Mouse (Mus musculus): Measurements from ENCODE around the gene Defa2. TPM values are rescaled to one million over a fixed set of nuclear protein-coding genes. Genes with fewer than 3 reads are reported as not detected.
"Not testable (repeated sequence)": the region's sequence is repeated elsewhere in the genome, so short reads cannot be mapped to it uniquely, and the experiment has no call there.

Defa2 gene
- not detected in 2 replicates for polyA plus RNA-seq (2012; ENCODE audit: insufficient read depth, insufficient read length, missing spikeins)

- not testable (repeated sequence) for H3K4me3 ChIP-seq (ENCODE audit: insufficient read depth, low read depth, low read length); H3K27ac ChIP-seq (replicated peaks; ENCODE audit: low read depth, low read length); H3K4me1 ChIP-seq (ENCODE audit: control insufficient read depth, insufficient read depth, insufficient read length, low read length)
These were observed at the start of gene Defa2 for GRCm38 (mm10) chr8:21378215-21378614. Gene Defa2 (plus strand): TSS chr8:21378515.

GRCm38 (mm10) chr8:21391511-21391910 lies 13.2 kb downstream of the Defa2 start, which contains the start of gene Defa33:
Gene Defa33 (plus strand): TSS chr8:21391811.
- not testable (repeated sequence) for H3K4me1 ChIP-seq (ENCODE audit: control insufficient read depth, insufficient read depth, insufficient read length, low read length); H3K27ac ChIP-seq (replicated peaks; ENCODE audit: low read depth, low read length); H3K4me3 ChIP-seq (ENCODE audit: insufficient read depth, low read depth, low read length)

DNA sequence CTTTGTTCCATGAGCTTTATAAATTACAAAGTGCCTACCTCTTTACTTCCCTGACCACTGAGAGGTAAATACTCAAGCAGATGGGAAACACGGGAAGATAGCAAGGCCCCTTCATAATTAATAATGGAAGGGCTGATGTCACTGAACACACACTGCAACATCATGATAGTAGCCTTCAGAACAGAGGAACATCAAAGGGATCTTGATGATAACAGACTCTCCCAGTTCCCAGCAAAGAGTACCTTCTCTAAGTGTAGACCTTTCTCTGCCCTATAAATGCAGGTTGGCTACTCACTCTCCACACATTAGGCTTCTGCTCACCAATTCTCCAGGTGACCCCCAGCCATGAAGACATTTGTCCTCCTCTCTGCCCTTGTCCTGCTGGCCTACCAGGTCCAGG lies 48.8 kb downstream of the Defa2 start, which contains the start of gene Defa36:
Defa36 (plus strand) TSS at position 301 of the 400 bp plus-strand sequence.
- H3K4me1 ChIP-seq (ENCODE audit: control insufficient read depth, insufficient read depth, insufficient read length, low read length): not testable (repeated sequence)

More for the DNA sequence above, 48.8 kb downstream of the Defa2 start, which contains the start of gene Defa36:
- H3K27ac ChIP-seq (replicated peaks; ENCODE audit: low read depth, low read length); H3K4me3 ChIP-seq (ENCODE audit: insufficient read depth, low read depth, low read length): not testable (repeated sequence)

Other genes starting within 250 kb of the Defa2 start
- not detected in 2 replicates for gene Defa30, start 243.9 kb upstream of the Defa2 start, polyA plus RNA-seq (2012; ENCODE audit: insufficient read depth, insufficient read length, missing spikeins)
- not detected in 2 replicates for gene Defa22, start 216.2 kb upstream of the Defa2 start, polyA plus RNA-seq (2012; ENCODE audit: insufficient read depth, insufficient read length, missing spikeins)
- not detected in 2 replicates for gene Defa31, start 186.9 kb upstream of the Defa2 start, polyA plus RNA-seq (2012; ENCODE audit: insufficient read depth, insufficient read length, missing spikeins)
- gene Gm15293, start 177.0 kb upstream of the Defa2 start, polyA plus RNA-seq (2012; ENCODE audit: insufficient read depth, insufficient read length, missing spikeins): not detected in 2 replicates
- not detected in 2 replicates for gene Gm15292, start 128.8 kb upstream of the Defa2 start, polyA plus RNA-seq (2012; ENCODE audit: insufficient read depth, insufficient read length, missing spikeins)
- not detected in 2 replicates for gene Defa27, start 63.0 kb upstream of the Defa2 start, polyA plus RNA-seq (2012; ENCODE audit: insufficient read depth, insufficient read length, missing spikeins)
- gene Defa29, start 51.5 kb upstream of the Defa2 start, polyA plus RNA-seq (2012; ENCODE audit: insufficient read depth, insufficient read length, missing spikeins): not detected in 2 replicates
- gene Defa33, start 13.3 kb downstream of the Defa2 start, polyA plus RNA-seq (2012; ENCODE audit: insufficient read depth, insufficient read length, missing spikeins): not detected in 2 replicates
- gene Defa36, start 48.9 kb downstream of the Defa2 start, polyA plus RNA-seq (2012; ENCODE audit: insufficient read depth, insufficient read length, missing spikeins): not detected in 2 replicates
- gene Gm7849, start 78.0 kb downstream of the Defa2 start, polyA plus RNA-seq (2012; ENCODE audit: insufficient read depth, insufficient read length, missing spikeins): not detected in 2 replicates
- not detected in 2 replicates for gene Defa20, start 130.7 kb downstream of the Defa2 start, polyA plus RNA-seq (2012; ENCODE audit: insufficient read depth, insufficient read length, missing spikeins)
- gene Defa32, start 150.5 kb downstream of the Defa2 start, polyA plus RNA-seq (2012; ENCODE audit: insufficient read depth, insufficient read length, missing spikeins): not detected in 2 replicates
- not detected in 2 replicates for gene Defa37, start 186.9 kb downstream of the Defa2 start, polyA plus RNA-seq (2012; ENCODE audit: insufficient read depth, insufficient read length, missing spikeins)
- not detected in 2 replicates for gene Defa28, start 204.5 kb downstream of the Defa2 start, polyA plus RNA-seq (2012; ENCODE audit: insufficient read depth, insufficient read length, missing spikeins)
- not detected in 2 replicates for gene Gm7861, start 216.0 kb downstream of the Defa2 start, polyA plus RNA-seq (2012; ENCODE audit: insufficient read depth, insufficient read length, missing spikeins)
- not detected in 2 replicates for gene Defa26, start 239.7 kb downstream of the Defa2 start, polyA plus RNA-seq (2012; ENCODE audit: insufficient read depth, insufficient read length, missing spikeins)